Mouse (Mus musculus) heart, postnatal 0 days (tissue): ENCODE measurements around the gene Crxos.

Source experiments
- CTCF ChIP-seq: IDR thresholded peaks from 2 replicates; pipeline ENCODE4 v1.5.1; 2016; ENCODE audit warnings: antibody characterized with exemption, control low read depth, low read depth
- EP300 ChIP-seq: IDR thresholded peaks from 2 replicates; pipeline ENCODE4 v1.6.1; 2016; ENCODE audit warnings: antibody characterized with exemption, low read depth

DNA sequence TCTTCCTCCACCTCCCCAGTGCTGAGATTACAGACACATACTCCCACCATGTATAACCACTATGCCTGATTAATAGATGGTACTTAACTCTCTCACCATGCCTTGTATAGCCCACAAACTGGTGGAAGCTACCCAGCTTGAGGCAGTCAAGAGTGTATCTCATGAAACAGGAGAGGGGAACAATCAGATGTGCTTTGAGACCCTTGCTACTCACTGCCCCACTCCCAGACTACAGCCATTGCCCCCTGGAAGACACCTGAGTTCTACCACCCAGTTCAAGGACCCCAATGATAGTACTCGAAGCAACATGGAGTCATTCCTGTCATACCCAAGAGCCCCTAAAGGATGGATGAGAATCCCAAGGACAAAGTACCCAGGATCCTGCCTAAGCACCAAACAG, 24.2 kb downstream of the Crxos start:
- TF ChIP-seq CTCF (no peak), EP300 (no peak)
